Mouse (Mus musculus): ENCODE data around the gene P2rx4.

Gene P2rx4

DNA sequence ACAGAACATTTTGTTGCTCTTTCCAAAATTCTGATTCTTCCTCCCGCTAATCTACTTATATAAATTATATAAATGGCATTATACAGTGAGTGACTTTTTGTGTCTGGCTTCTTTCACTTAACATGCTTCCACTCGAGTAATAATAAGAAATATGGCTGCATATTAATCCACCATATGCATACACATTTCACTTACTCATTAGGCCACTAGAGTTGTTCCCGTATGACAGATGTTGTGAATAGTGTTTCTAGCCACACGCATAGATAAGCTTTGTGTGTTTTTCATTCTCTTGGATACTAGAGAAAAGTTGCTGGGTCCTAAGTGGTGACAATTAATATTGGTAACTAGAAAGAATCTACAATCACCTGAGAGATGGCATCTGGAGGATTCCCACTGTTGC, 48.3 kb downstream of the P2rx4 start:
- intact Hi-C loops (cut with DNase I) = no loop called here

GRCm38 (mm10) chr5:122756144-122756543, 48.8 kb downstream of the P2rx4 start:
- intact Hi-C loops (cut with DNase I) = no loop called here

- intact Hi-C loops (cut with DNase I) = no loop called here
Observed at GRCm38 (mm10) chr5:122756680-122757079, 49.3 kb downstream of the P2rx4 start.

- intact Hi-C loops (cut with DNase I) = no loop called here
Observed at GRCm38 (mm10) chr5:122763271-122764031, 56.1 kb downstream of the P2rx4 start.

- intact Hi-C loops (cut with DNase I) = no loop called here
Observed at GRCm38 (mm10) chr5:122764032-122764464, 56.7 kb downstream of the P2rx4 start.

DNA sequence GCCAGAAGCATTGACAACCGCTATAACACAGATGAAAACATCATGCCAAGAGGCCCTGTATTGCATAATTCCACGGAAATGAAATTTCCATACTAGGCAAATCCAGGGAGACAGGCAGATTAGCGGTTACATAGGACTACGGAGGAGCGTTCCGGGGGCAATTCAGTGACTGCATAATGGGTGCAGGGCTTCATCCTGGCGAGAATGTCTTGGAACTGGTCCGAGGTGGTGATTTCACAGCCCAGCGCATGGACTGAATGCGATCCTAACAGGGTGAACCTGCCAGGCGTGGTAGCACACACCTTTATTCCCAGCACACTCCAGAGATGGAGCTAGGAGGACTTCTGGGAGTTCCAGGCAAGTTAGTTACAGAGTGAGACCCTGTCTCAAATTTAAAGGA, 59.9 kb downstream of the P2rx4 start:
- intact Hi-C loops (cut with DNase I) = no loop called here

- intact Hi-C loops (cut with DNase I) = no loop called here
Observed at GRCm38 (mm10) chr5:122769101-122769568, 61.8 kb downstream of the P2rx4 start.

GRCm38 (mm10) chr5:122770304-122770703, 63.0 kb downstream of the P2rx4 start:
- intact Hi-C loops (cut with DNase I) = no loop called here

DNA sequence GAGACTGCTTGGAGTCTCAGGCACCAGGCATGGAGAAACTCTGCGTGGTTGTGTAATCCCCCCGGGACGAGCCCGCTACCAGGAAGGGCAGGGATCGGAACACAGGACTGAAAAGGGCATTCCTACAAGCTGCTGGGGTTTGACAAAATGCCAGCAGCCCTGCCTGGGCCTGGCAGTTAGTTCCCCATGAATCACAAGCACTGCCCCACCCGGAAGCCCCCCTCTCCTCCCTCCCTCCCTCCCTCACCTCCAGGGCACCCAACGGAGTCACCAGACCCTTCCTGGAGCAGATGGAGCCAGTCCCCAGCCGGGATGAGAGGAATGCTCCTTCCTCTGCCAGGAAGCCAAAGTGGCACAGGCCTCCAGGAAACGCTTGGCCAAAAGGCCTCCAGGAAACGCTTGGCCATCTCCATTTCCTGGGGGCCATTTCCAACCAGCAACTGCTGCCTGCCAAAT, 63.5 kb downstream of the P2rx4 start:
- intact Hi-C loops (cut with DNase I) = no loop called here

DNA sequence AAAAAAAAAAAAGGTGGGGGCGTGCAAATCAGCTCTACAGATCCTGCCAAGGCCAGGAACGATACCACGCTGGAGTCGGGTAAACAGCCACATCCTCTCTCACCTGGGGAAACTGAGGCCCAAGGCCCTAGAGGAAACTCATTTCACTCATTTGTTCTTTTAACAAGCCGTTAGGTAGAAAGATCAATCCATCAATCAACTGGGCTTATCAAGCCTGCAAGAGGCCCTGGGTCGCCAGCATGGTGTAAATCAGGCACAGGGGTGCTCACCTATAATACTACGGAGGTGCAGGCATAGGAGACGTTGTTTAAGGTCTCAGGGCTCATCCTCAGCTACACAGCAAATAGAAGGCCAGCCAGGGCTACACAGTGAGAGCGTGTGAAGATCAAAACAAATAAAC, 64.1 kb downstream of the P2rx4 start:
- intact Hi-C loops (cut with DNase I) = no loop called here

DNA sequence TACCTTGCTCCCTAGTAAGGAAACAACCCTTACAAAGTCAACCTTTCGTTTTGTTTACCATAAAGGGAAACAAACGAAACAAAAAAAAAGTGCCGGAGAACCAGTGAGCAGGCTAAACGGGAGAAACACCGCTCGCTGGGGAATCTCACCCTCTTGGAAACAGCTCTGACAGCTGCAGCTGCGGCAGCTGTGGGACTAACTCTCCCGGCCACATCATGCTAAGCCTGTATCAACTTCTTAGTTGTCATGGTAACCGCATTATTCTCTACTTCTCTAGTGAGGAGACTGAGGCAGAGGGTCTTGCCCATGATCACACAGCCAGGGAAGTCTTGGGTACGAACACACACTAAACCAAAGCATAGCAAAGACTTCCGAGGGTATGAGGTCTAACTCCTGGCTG, 66.4 kb downstream of the P2rx4 start:
- intact Hi-C loops (cut with DNase I) = no loop called here

- intact Hi-C loops (cut with DNase I) = no loop called here
Observed at GRCm38 (mm10) chr5:122774743-122775611, 67.6 kb downstream of the P2rx4 start.

DNA sequence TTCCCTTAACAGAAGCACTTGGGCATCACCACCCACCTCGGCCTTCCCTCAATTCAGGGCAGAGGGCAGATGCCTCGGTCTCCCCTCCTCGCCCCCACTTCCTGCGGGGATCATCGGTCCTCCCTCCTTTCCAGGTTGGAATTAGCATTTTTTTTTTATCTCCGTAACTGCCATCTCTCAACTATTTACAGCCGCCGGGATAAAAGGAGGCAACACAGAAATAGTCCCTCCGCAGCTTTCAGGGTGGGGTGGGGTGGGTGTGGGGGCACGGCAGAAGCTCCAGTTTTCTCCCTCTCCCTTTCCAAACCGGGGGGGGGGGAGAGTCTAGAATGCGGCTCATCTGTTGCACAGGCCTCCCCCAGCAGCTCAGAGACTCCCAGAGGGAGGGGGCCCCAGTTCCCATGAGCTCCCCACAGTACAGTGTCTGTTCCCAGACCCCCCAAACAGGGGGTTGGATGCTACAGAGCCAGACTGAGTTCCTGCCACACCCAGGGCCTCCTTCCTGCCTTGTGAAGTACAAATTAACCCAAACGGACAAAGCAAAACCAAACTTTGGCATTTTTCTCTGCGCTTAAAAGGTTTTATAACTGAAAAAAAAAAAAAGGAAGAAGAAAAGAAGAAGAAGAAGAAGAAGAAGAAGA, 68.4 kb downstream of the P2rx4 start:
- intact Hi-C loops (cut with DNase I) = no loop called here

DNA sequence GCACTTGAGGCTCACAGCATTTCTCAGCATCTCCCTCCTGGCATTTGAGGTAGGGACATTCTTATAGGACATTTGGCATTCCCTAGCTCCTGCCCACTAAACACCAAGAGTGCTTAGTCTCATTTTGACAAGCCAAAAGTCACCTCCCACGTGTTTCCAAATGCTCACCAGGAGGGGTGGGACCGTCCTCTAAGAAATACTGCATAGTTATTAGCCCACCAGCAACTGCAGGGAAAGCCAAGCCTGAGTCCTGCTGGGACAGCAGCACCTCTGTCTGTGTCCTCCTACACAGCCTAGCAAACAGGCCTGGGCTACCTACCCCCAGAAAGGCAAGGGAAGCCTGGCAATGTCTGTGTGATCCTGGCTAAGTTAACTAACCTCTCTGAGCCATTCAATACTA, 70.0 kb downstream of the P2rx4 start:
- intact Hi-C loops (cut with DNase I) = no loop called here

- intact Hi-C loops (cut with DNase I) = no loop called here
Observed at GRCm38 (mm10) chr5:122778231-122779226, 71.2 kb downstream of the P2rx4 start.

Small RNA genes lying within 50 kb of the gene (microRNA-seq; reads per million reads assigned to microRNA genes)
- 0 reads per million in 2 experiments for gene Mir8115
